Mouse (Mus musculus) heart, adult 2 months (tissue): Measurements from ENCODE around the gene Mad2l1bp.

Experiments
- CTCF ChIP-seq: fragments of 200-600 bp; IDR thresholded peaks from 2 replicates; pipeline ENCODE4 v1.8.1; 2022; ENCODE audit warnings: antibody characterized with exemption, mild to moderate bottlenecking, moderate library complexity
- EP300 ChIP-seq: fragments of 200-500 bp; IDR thresholded peaks from 2 replicates; pipeline ENCODE4 v1.6.1; 2011; ENCODE audit warnings: low read depth, low read length, control low read depth; ENCODE audit not compliant: insufficient read depth
- POLR2A ChIP-seq: fragments of 200-500 bp; IDR thresholded peaks from 2 replicates; pipeline ENCODE4 v1.6.1; 2011; ENCODE audit warnings: mild to moderate bottlenecking, low read depth, low read length, control low read depth; ENCODE audit not compliant: insufficient read depth

DNA sequence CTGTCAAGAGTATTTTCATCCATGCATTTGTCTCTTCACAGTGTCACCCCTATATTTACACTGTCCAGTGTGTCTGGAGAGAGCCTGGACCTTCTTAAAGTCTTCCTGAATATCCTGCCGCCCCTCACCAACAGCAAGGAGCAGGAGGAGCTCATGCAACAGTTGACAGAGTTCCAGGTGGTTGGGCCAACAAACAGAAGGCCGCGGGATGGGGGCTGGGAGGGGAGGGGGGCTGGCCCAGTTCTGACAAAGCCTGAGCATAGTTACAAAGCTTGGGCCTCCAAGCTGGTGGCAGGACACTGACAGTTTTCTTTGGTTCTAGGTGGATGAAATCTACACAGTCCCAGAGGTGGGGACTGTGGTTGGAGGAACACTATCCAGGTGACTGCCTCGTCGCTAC lies 12.9 kb upstream of the Mad2l1bp start:
- TF ChIP-seq CTCF (no peak), POLR2A (no peak), EP300 (no peak)
